Mouse (Mus musculus): Measurements from ENCODE around the gene Pik3cg. TPM values are rescaled to one million over a fixed set of nuclear protein-coding genes. Genes with fewer than 3 reads are reported as not detected.
A peak's percentile ranks its signal among the peaks of the same experiment; 100 is the strongest.

Pik3cg gene
- polyA plus RNA-seq, 1 experiment from 2014 or later, result 1.9 TPM

DNA sequence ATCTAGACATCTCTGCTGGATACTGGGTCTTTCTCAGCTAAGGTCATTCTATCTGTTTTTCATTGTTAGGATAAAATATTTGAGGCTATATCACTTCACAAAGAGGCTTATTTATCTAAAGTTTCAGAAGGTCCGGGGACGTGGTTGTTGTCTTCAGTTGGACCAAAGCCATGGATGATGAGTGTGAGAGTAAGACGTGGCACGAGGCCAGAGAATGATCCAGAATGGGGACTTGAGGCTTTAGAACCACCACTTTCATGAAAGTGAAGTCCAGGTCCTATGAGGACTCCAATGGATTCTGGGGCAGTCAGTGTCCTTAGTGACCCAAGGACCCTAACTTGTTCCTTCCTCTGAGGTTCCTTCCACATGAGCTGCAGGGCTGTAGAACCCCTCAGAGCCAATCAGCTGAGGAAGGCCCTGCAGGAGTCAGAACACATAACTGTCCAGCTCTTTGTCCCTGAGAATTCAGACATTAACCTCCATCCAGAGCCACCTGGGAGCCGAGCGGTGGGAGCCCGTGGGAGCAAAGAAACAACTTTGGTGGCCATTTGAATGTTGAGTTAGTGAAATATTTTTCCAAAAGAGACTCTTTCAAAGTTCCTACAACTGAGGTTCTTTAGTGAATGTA is 14.4 kb upstream of the Pik3cg start:
- Histone ChIP-seq H3K9ac (no peak overlapping the region), H3K4me2 (replicated peaks) (no peak overlapping the region), H3K27ac (no peak overlapping the region), H3K4me1 (no peaks in the 10 kb centered on the region), H3K4me3 (no peak overlapping the region), H3K9me3 (replicated peaks) (no peaks in the 10 kb centered on the region), H3K36me3 (no peaks in the 10 kb centered on the region), H3K27me3 (no peaks in the 10 kb centered on the region)
- WGBS, result 93% methylated on average over 7 of the region's 7 CpGs
- ATAC-seq (ENCODE audit: low FRiP score), result no peak

DNA sequence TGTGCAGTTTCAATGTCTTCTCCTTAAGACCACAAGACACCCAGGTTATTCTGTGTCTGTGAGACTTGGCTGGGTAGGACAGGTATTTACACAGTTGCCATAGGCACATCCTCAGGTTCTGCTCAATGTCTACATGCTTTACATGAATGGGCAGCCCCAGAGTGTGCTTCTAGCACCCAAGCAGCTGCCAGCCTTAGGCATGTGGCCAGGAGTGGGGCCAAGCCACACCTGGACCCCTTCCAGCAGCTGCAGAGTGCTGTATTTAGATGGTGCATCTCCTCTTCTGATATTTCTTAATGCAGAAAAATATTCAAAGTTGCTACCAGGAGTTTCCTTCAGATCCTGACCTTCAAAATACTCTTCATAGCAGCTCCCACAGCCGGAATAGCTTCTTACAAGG is 11.9 kb upstream of the Pik3cg start:
- no peaks in the 10 kb centered on the region for H3K4me1 ChIP-seq
- no peaks in the 10 kb centered on the region for H3K27me3 ChIP-seq
- H3K36me3 ChIP-seq, result no peaks in the 10 kb centered on the region
- no peak overlapping the region for H3K4me2 ChIP-seq (replicated peaks)
- H3K9me3 ChIP-seq (replicated peaks), result no peaks in the 10 kb centered on the region
- no peak overlapping the region for H3K9ac ChIP-seq
- no peak overlapping the region for H3K4me3 ChIP-seq
- WGBS, result 69% methylated on average over 1 of the region's 1 CpGs
- no peak overlapping the region for H3K27ac ChIP-seq
- ATAC-seq (ENCODE audit: low FRiP score), result no peak

DNA sequence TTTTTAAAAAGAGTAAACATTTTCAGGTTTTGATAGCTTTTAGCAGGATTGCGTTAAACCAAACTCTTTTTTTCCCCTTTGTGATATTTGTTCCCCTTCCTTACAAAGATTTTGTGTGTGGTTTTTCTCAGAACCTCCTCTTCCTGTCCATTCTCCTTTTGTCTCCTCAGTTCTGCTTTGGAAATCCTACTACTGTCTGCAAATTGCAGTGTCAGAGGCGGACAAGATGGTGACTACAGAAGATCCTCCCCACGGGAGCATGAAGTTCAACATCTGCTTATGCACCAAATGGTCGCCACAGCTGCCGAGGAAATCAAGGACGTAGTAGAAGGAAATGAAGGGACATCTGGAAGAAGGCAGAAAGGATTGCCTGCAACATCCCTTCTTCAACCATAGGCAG is 6.7 kb upstream of the Pik3cg start:
- H3K4me1 ChIP-seq, result no peaks in the 10 kb centered on the region
- H3K4me3 ChIP-seq, result no peak overlapping the region
- H3K27ac ChIP-seq, result no peak overlapping the region
- no peaks in the 10 kb centered on the region for H3K36me3 ChIP-seq
- H3K4me2 ChIP-seq (replicated peaks), result no peak overlapping the region
- no peaks in the 10 kb centered on the region for H3K9me3 ChIP-seq (replicated peaks)
- no peak for ATAC-seq (ENCODE audit: low FRiP score)
- H3K9ac ChIP-seq, result no peak overlapping the region
- no peaks in the 10 kb centered on the region for H3K27me3 ChIP-seq
- 83% methylated on average over 6 of the region's 6 CpGs for WGBS

DNA sequence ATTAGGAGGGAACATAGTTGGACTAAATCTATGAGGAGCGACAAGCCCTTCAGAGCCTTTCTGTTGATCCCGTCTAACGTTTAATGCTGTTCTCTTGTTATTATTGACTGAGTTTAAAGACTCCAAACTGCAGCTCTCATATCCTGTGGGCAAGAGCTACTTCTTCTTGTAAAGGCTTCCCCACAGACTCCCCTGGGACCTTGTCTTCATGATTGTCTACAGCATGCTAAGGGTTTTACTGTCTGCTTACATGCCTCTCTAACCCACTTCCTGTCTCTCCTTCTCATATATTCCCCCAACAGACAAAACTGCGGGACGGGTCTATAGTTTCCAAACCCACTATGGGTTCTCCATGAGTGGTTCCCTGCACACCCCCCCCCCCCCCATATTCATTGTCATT is 4.2 kb upstream of the Pik3cg start:
- Histone ChIP-seq H3K27me3 (no peaks in the 10 kb centered on the region), H3K4me3 (no peak overlapping the region), H3K36me3 (no peaks in the 10 kb centered on the region), H3K4me1 (no peaks in the 10 kb centered on the region), H3K4me2 (replicated peaks) (no peak overlapping the region), H3K9me3 (replicated peaks) (no peaks in the 10 kb centered on the region), H3K27ac (no peak overlapping the region), H3K9ac (no peak overlapping the region)
- WGBS, result 89% methylated on average over 5 of the region's 5 CpGs
- no peak for ATAC-seq (ENCODE audit: low FRiP score)

DNA sequence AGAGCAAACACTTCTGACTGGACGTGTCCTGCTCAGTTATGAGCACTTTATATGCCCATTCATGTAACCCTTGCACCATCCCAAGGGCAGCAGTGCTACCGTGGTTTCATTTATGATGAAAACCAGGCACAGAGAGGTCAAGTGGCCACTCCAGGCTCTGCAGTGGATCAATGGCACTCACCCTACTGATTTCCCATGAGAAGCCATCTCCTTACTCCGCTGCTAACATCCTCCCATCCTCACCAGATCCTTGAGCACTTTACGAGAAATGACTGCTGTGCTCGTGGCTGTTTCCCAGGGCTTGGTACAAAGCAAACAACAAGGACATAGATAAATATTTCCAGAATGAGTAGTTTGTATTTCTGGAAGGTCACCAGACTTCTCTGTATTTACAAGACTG is 3.7 kb upstream of the Pik3cg start:
- WGBS, result 82% methylated on average over 5 of the region's 5 CpGs

DNA sequence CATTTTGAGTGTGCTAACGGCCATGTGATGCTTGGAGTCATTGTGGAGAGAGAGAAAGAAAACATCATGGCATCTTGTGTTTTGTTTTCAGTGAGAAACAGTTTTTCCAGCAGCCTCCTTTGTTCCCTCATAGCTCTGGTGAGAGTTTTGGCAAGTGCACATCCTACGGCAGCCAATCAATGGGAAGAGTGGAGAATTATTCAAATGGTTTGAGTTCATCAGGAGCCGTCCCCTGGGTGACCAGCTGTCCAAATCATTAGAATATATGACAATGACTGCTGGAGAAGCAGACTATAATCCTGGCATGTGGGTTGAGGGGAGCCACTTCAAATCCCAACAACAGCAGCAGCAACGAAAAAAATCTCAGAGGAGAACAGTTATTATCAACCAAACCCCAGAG is 2.8 kb upstream of the Pik3cg start:
- Histone ChIP-seq H3K36me3 (no peaks in the 10 kb centered on the region), H3K27ac (no peak overlapping the region), H3K9me3 (replicated peaks) (no peaks in the 10 kb centered on the region), H3K27me3 (no peaks in the 10 kb centered on the region), H3K9ac (no peak overlapping the region), H3K4me2 (replicated peaks) (no peak overlapping the region), H3K4me3 (no peak overlapping the region), H3K4me1 (no peaks in the 10 kb centered on the region)
- ATAC-seq (ENCODE audit: low FRiP score), result peak; percentile 74
- WGBS, result 61% methylated on average over 4 of the region's 4 CpGs

More for the DNA sequence above, 3.7 kb upstream of the Pik3cg start:
- H3K4me2 ChIP-seq (replicated peaks), result no peak overlapping the region
- no peak for ATAC-seq (ENCODE audit: low FRiP score)
- H3K9me3 ChIP-seq (replicated peaks), result no peaks in the 10 kb centered on the region
- no peaks in the 10 kb centered on the region for H3K36me3 ChIP-seq
- H3K9ac ChIP-seq, result no peak overlapping the region
- H3K4me1 ChIP-seq, result no peaks in the 10 kb centered on the region
- H3K27ac ChIP-seq, result no peak overlapping the region
- H3K27me3 ChIP-seq, result no peaks in the 10 kb centered on the region
- no peak overlapping the region for H3K4me3 ChIP-seq

DNA sequence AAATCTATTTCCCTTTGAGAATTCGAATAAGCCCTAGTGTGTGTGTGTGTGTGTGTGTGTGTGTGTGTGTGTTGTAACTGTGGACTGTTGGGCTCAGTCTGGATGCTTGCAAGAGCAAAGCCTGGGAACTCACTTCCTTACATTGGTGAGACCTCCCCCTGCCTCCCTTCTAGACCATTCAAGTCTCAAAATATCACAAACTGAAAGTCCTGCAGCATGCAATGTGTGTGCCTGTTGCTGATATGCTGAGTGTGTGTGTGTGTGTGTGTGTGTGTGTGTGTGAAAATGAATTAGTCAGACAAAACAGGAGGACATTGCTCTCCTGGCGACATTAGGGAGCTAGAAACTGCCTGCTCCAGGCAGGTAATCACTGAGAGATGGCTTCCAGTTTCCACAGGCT is 492 bp upstream of the Pik3cg start:
- H3K27me3 ChIP-seq, result no peaks in the 10 kb centered on the region
- H3K4me1 ChIP-seq, result no peaks in the 10 kb centered on the region
- no peaks in the 10 kb centered on the region for H3K9me3 ChIP-seq (replicated peaks)
- H3K4me3 ChIP-seq, result no peak overlapping the region
- no peak overlapping the region for H3K27ac ChIP-seq
- WGBS, result 76% methylated on average over 2 of the region's 2 CpGs
- no peak for ATAC-seq (ENCODE audit: low FRiP score)
- no peaks in the 10 kb centered on the region for H3K36me3 ChIP-seq
- no peak overlapping the region for H3K4me2 ChIP-seq (replicated peaks)
- H3K9ac ChIP-seq, result no peak overlapping the region

DNA sequence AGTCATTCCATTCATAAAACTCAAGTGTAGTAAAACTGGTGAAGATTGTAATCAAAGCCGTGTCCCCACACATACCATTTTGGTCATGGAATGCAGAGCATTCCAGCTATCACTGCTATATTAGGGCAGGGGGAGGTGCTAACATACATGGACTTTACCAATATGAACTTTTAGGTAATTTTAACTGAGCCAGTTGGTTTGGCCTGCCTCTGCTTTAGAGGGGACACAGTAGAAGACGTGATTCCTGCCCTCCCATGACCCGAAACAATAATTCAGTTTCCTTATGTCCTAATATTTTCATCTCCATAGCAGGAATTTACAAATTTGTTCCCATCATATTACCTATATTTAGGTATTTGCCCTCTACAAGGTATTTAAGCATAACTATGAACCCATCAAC is 1.3 kb downstream of the Pik3cg start:
- Histone ChIP-seq H3K4me1 (no peaks in the 10 kb centered on the region), H3K4me2 (replicated peaks) (no peak overlapping the region), H3K27me3 (no peaks in the 10 kb centered on the region), H3K36me3 (no peaks in the 10 kb centered on the region), H3K4me3 (no peak overlapping the region), H3K9ac (no peak overlapping the region), H3K27ac (no peak overlapping the region), H3K9me3 (replicated peaks) (no peaks in the 10 kb centered on the region)
- WGBS, result 85% methylated on average over 3 of the region's 3 CpGs
- no peak for ATAC-seq (ENCODE audit: low FRiP score)

DNA sequence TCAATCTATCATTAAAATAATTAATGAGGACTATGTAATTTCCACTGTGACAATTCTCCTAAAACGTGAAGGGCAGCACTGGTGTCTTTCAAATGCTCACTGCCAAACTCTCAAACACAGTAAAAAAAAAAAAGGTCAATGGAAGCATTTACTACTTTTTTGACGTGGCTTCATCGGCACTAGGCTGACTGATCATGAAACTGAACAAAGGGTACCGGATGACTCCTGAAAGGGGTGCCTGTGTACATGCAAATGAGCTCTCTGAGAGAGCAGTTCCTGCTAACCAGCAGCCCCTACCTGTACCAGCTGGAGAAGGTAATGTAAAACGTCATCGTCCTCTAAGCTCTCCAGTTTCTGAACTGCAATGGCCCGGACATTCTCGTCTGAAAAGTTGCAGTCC is 4.8 kb downstream of the Pik3cg start:
- Histone ChIP-seq H3K4me1 (no peaks in the 10 kb centered on the region), H3K4me2 (replicated peaks) (no peak overlapping the region), H3K27me3 (no peaks in the 10 kb centered on the region), H3K9ac (no peak overlapping the region), H3K36me3 (no peaks in the 10 kb centered on the region), H3K4me3 (no peak overlapping the region), H3K27ac (no peak overlapping the region), H3K9me3 (replicated peaks) (no peaks in the 10 kb centered on the region)
- 52% methylated on average over 8 of the region's 8 CpGs for WGBS
- ATAC-seq (ENCODE audit: low FRiP score), result no peak

DNA sequence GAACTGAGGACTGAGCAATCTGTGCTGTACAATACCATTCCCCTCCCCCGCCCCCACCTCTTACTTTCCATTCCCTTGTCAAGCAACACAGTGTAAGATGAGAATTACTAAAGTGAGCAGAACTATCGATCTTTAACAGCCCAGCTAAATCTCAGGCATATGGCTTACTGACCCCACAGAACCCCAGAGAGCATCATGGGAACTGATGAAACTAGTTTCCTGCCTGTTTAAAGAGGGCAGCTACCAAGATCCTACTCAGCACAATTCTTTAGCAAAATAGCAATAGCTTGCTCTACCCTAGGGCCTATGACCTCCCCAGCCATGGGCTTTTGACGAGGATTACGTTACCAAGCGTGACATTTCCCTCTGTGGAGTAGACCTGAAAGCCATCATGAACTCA is 5.9 kb downstream of the Pik3cg start:
- ATAC-seq (ENCODE audit: low FRiP score), result no peak
- no peak overlapping the region for H3K4me3 ChIP-seq
- WGBS, result 88% methylated on average over 5 of the region's 5 CpGs
- no peaks in the 10 kb centered on the region for H3K9me3 ChIP-seq (replicated peaks)
- no peak overlapping the region for H3K9ac ChIP-seq
- H3K4me1 ChIP-seq, result no peaks in the 10 kb centered on the region
- H3K36me3 ChIP-seq, result no peaks in the 10 kb centered on the region
- no peak overlapping the region for H3K4me2 ChIP-seq (replicated peaks)
- H3K27ac ChIP-seq, result no peak overlapping the region
- no peaks in the 10 kb centered on the region for H3K27me3 ChIP-seq

DNA sequence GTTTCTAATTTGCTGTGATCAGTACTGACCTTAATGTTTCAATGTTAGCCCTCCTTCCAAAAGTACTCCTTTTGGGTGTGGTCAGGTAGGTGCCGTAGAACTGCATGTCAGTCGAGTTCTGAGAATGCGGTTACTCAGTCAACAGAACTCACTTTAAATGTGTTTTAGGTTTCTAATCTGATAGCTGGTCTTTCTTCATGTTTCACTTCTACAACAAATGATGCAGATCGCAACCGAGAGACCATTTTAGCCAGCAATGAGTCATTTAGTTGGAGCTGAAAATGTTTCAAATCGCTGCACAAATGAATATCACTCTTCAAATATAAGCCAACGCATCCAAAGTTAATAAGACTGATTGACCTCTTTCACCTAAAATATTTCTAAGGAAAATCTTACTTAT is 6.5 kb downstream of the Pik3cg start:
- Histone ChIP-seq H3K4me3 (no peak overlapping the region), H3K9ac (no peak overlapping the region), H3K9me3 (replicated peaks) (no peaks in the 10 kb centered on the region), H3K36me3 (no peaks in the 10 kb centered on the region), H3K27ac (no peak overlapping the region), H3K27me3 (no peaks in the 10 kb centered on the region), H3K4me1 (no peaks in the 10 kb centered on the region), H3K4me2 (replicated peaks) (no peak overlapping the region)
- 93% methylated on average over 7 of the region's 7 CpGs for WGBS
- no peak for ATAC-seq (ENCODE audit: low FRiP score)

DNA sequence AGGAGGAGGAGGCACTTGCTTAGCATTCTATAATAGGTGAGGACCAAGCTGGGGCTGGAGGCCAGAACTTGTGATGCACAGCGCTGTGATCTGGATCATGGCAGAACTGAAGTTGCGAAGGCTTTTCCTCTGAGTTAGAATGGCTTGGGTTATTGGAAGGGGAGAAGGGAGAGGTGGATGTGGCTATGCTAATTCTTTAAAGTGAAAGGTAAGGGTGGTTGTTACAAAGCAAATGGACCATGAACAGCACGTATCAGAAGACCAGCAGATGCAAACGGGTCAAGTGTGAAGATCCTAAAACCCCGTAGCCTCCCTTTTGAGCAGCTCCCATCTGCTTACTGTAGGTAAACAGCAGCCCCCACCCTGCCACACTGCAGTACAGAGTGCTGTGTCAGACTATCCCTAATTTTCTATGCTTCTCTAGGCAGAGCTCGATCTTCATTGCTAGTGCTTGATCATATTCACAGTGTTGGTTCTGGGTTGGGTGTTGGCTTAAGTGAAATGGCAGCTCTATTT is 7.3 kb downstream of the Pik3cg start:
- no peak overlapping the region for H3K4me3 ChIP-seq
- H3K4me2 ChIP-seq (replicated peaks), result no peak overlapping the region
- H3K4me1 ChIP-seq, result no peaks in the 10 kb centered on the region
- no peak overlapping the region for H3K27ac ChIP-seq
- H3K27me3 ChIP-seq, result no peaks in the 10 kb centered on the region
- WGBS, result 83% methylated on average over 6 of the region's 6 CpGs
- H3K9me3 ChIP-seq (replicated peaks), result no peaks in the 10 kb centered on the region
- no peak overlapping the region for H3K9ac ChIP-seq
- no peak for ATAC-seq (ENCODE audit: low FRiP score)
- H3K36me3 ChIP-seq, result no peaks in the 10 kb centered on the region

DNA sequence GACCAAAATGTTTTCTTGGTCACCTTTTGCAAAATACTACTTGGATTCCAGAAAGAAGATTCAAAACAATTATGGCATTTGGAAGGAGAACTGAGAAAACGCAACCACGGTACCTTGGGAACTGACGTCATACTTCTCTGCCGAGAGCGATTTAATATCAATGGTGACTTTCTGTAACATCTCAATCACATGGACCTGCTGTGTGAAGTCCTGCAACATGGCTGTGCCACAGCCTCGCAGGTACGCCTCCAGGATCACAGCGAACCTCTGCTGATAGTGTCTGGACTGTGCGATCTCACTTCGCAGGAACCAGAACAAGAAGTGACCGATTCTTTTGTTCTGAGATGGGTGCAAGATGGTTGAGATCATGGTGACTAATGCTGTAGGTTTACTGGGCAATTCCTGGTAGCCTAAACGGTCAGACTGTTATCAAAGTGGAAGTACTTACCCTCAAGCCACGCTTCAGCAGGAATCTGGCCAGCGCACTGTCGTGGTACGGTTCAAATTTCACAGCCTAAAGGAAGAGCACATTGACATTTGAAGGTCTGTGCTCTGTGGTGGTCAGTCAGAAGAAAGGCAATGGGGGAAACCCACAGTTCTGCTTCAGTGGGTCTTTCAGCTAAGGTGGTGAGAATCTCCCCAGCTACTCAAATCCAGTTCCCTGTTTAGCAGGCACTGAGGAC is 7.9 kb downstream of the Pik3cg start:
- H3K27ac ChIP-seq, result no peak overlapping the region
- no peaks in the 10 kb centered on the region for H3K9me3 ChIP-seq (replicated peaks)
- WGBS, result 86% methylated on average over 16 of the region's 16 CpGs
- H3K36me3 ChIP-seq, result no peaks in the 10 kb centered on the region
- no peaks in the 10 kb centered on the region for H3K27me3 ChIP-seq
- no peaks in the 10 kb centered on the region for H3K4me1 ChIP-seq
- ATAC-seq (ENCODE audit: low FRiP score), result no peak
- H3K9ac ChIP-seq, result no peak overlapping the region
- no peak overlapping the region for H3K4me2 ChIP-seq (replicated peaks)
- H3K4me3 ChIP-seq, result no peak overlapping the region

Data from hindbrain, embryonic 12.5 days (tissue).